Mouse (Mus musculus): ENCODE data around the gene Bsg. TPM values are rescaled to one million over a fixed set of nuclear protein-coding genes. Genes with fewer than 3 reads are reported as not detected.

The Bsg gene
- polyA plus RNA-seq, 1 experiment from 2014 or later = 1,200 TPM

DNA sequence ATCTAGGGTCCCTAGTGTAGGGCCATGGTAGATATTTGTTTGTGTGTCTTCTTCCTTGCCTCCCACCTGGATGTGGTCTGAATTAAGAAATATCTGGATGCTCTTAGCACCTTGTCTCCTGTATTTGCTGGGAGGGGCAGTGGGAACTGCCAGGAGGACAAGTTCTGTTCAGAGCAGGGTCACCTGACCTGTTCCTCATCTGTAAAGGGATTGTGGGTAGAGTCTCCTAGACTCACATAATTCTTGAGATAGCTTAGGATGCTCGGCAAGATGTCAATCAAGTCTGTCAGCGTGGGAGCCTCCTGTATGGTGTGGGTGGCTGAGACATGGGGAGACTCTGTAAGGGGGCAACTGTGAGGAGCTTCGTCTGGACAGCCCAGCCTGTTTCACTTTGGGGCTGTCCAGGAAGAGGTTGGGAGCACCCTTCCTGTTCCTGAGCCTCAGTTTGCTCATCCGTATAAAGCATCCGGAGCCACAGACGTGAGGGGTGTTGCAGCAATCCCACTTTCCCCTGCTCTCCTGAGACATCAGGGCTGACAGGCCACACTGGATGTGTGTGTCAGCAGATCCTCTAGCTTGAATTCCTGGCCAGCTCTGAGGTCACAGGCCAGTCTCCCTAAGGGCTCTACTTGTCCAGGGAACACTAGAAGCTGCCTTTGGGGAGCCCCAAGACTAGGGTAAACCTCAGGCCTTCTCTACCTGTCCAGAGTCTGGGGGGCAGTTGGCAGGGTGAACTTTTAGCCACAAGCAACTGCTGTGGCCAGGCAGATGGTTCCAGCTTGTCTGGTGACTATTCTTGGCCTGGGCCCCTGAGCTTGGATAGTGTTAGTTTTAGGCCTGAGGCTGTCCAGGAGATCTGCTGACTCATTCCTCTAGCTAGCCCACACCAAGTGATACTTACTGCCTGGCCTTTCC lies 20.3 kb upstream of the Bsg start:
- peak overlapping the region; percentile 18 to 88; a peak in 3 of 4 replicates for H3K27ac ChIP-seq (replicated peaks in 1 of 2; ENCODE audit: control insufficient read depth in 1 of 2, insufficient read depth in 1 of 2, low read depth in 2 of 2, low read length in 2 of 2)
- no peaks in the 10 kb centered on the region for H3K27me3 ChIP-seq (ENCODE audit: control insufficient read depth, insufficient read depth, low read length)
- H3K9me3 ChIP-seq (ENCODE audit: control insufficient read depth, low read length) = no peaks in the 10 kb centered on the region
- no peak for ATAC-seq (ENCODE audit: insufficient number of reproducible peaks, insufficient read depth, low FRiP score, low read depth)
- H3K9ac ChIP-seq (ENCODE audit: low read length) = peak overlapping the region; percentile 92
- H3K4me1 ChIP-seq (ENCODE audit: control insufficient read depth in 2 of 2, insufficient read depth in 2 of 2, low read length in 2 of 2) = peaks cover 27 to 39% of the 10 kb centered on the region in 2 experiments
- peak overlapping the region in 1 of 2 experiments; percentile 77; a peak in 2 of 4 replicates for H3K4me3 ChIP-seq (ENCODE audit: control insufficient read depth in 1 of 2, insufficient read depth in 1 of 2, low read depth in 1 of 2, low read length in 2 of 2)
- peaks cover 54% of the 10 kb centered on the region for H3K36me3 ChIP-seq (ENCODE audit: control insufficient read depth, insufficient read depth, low read length)
- peak overlapping the region; percentile 71 for H3K4me2 ChIP-seq (ENCODE audit: low read length)
- WGBS = 67% methylated on average over 6 of the region's 6 CpGs

DNA sequence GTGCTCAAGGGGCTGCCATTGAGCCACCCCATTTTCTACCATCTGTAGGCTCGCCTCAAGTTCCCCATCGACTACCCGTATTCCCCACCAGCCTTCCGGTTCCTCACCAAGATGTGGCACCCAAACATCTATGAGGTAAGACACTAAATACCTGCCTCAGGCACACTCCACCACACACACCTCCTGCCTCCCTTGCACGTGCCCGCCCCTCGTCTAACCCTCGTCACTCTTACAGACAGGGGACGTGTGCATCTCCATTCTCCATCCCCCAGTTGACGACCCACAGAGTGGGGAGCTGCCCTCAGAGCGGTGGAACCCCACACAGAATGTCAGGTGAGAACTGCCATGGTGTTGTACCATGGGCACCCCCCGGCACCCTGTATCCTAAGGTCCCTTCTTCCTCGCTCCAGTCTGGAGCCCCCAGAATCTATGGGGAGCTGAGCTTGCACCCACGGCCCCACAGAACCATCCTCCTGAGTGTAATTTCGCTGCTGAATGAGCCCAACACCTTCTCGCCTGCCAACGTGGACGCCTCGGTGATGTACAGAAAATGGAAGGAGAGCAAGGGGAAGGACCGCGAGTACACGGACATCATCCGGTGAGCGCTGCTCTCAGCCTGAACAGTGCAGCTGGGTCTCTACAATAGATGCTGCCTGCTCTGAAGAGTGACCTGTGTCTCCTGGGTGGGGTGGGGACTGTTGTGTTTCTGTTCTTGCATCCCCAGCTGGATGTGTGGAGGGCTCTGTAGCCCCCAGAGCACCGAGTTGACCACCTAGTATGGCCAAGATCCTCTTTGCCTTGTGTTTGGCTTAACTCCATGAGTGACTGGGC lies 19.3 kb upstream of the Bsg start:
- peak overlapping the region; percentile 18 to 88; a peak in 1 of 4 replicates for H3K27ac ChIP-seq (replicated peaks in 1 of 2; ENCODE audit: control insufficient read depth in 1 of 2, insufficient read depth in 1 of 2, low read depth in 2 of 2, low read length in 2 of 2)

DNA sequence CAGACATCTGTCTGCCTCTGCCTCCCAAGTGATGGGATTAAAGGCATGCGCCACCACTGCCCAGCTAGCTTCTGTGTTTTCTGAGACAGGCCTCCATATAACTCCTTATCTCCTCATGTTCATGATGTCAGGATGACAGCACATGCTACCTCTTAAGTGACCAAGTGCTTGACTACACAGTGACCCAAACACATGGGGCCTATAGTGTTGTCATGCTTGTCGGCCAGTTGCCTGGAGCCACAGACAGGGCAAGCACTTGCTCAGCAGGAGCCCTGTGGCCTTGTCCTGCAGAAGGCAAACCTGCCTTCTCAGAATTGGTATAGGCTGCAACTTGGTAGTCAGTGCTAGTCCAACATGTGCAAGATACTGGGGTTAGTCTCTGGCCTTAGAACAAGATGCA lies 18.1 kb upstream of the Bsg start:
- H3K36me3 ChIP-seq (ENCODE audit: control insufficient read depth, insufficient read depth, low read length) = peaks cover 63% of the 10 kb centered on the region
- WGBS = 58% methylated on average over 2 of the region's 2 CpGs
- no peak for ATAC-seq (ENCODE audit: insufficient number of reproducible peaks, insufficient read depth, low FRiP score, low read depth)
- H3K27ac ChIP-seq (replicated peaks in 1 of 2; ENCODE audit: control insufficient read depth in 1 of 2, insufficient read depth in 1 of 2, low read depth in 2 of 2, low read length in 2 of 2) = peak overlapping the region; percentile 83 to 86
- peak overlapping the region; percentile 38 for H3K9ac ChIP-seq (ENCODE audit: low read length)
- H3K4me2 ChIP-seq (ENCODE audit: low read length) = no peak overlapping the region
- no peak overlapping the region for H3K4me3 ChIP-seq (ENCODE audit: control insufficient read depth in 1 of 2, insufficient read depth in 1 of 2, low read depth in 1 of 2, low read length in 2 of 2)
- no peaks in the 10 kb centered on the region for H3K9me3 ChIP-seq (ENCODE audit: control insufficient read depth, low read length)
- H3K4me1 ChIP-seq (ENCODE audit: control insufficient read depth in 2 of 2, insufficient read depth in 2 of 2, low read length in 2 of 2) = peaks cover 24 to 34% of the 10 kb centered on the region in 2 experiments
- H3K27me3 ChIP-seq (ENCODE audit: control insufficient read depth, insufficient read depth, low read length) = no peaks in the 10 kb centered on the region

More for the DNA sequence above, 19.3 kb upstream of the Bsg start:
- Histone ChIP-seq H3K27me3 (ENCODE audit: control insufficient read depth, insufficient read depth, low read length) (no peaks in the 10 kb centered on the region), H3K4me1 (ENCODE audit: control insufficient read depth in 2 of 2, insufficient read depth in 2 of 2, low read length in 2 of 2) (peaks cover 27 to 39% of the 10 kb centered on the region in 2 experiments), H3K9ac (ENCODE audit: low read length) (peak overlapping the region; percentile 92), H3K9me3 (ENCODE audit: control insufficient read depth, low read length) (no peaks in the 10 kb centered on the region), H3K4me3 (ENCODE audit: control insufficient read depth in 1 of 2, insufficient read depth in 1 of 2, low read depth in 1 of 2, low read length in 2 of 2) (no peak overlapping the region), H3K36me3 (ENCODE audit: control insufficient read depth, insufficient read depth, low read length) (peaks cover 63% of the 10 kb centered on the region), H3K4me2 (ENCODE audit: low read length) (no peak overlapping the region)
- no peak for ATAC-seq (ENCODE audit: insufficient number of reproducible peaks, insufficient read depth, low FRiP score, low read depth)
- 92% methylated on average over 25 of the region's 25 CpGs for WGBS

DNA sequence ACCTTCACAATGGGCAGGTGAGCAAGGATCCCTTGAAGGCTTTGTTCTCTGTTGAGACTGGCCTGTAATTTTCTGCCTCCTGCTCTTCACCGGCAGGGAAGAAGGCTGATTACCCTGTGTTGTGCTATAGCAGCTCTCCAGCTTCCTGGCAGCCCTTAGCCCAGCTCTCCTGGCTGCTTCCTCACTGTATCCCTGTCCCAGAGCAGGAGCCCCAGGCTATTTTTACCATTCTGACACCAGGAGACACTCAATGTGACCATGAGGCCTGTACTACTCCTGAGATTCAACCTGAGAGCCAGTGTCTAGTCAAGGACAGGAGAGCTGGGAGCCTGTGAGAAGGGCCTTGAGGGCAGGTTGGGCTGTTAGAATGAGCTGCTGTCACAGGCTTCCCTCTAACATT lies 17.6 kb upstream of the Bsg start:
- Histone ChIP-seq H3K4me3 (ENCODE audit: control insufficient read depth in 1 of 2, insufficient read depth in 1 of 2, low read depth in 1 of 2, low read length in 2 of 2) (no peak overlapping the region), H3K4me2 (ENCODE audit: low read length) (no peak overlapping the region), H3K36me3 (ENCODE audit: control insufficient read depth, insufficient read depth, low read length) (peaks cover 63% of the 10 kb centered on the region), H3K27ac (replicated peaks in 1 of 2; ENCODE audit: control insufficient read depth in 1 of 2, insufficient read depth in 1 of 2, low read depth in 2 of 2, low read length in 2 of 2) (peak overlapping the region; percentile 85 to 86), H3K9ac (ENCODE audit: low read length) (peak overlapping the region; percentile 38), H3K27me3 (ENCODE audit: control insufficient read depth, insufficient read depth, low read length) (no peaks in the 10 kb centered on the region), H3K9me3 (ENCODE audit: control insufficient read depth, low read length) (no peaks in the 10 kb centered on the region), H3K4me1 (ENCODE audit: control insufficient read depth in 2 of 2, insufficient read depth in 2 of 2, low read length in 2 of 2) (peaks cover 22 to 32% of the 10 kb centered on the region in 2 experiments)
- WGBS = 50% methylated on average over 1 of the region's 1 CpGs
- no peak for ATAC-seq (ENCODE audit: insufficient number of reproducible peaks, insufficient read depth, low FRiP score, low read depth)

DNA sequence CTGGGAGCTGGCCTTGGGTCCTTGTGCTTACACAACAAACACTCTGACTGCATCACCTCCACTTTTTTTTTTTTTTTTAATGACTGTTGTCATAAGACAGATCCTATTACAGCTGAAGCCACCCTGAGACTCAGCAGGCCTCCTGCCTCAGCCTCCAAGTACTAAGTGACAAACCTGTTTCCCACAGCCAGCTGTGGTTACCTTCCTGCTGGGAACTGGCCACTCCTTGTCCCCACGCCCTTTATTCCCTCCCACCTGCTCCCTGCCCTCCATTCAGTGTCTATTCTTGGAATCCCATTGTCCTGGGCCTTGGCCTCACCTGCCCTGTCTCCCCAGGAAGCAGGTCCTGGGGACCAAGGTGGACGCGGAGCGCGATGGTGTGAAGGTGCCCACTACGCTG lies 16.8 kb upstream of the Bsg start:
- Histone ChIP-seq H3K9ac (ENCODE audit: low read length) (peak overlapping the region; percentile 38; the same call in 1 of the 2 replicates), H3K9me3 (ENCODE audit: control insufficient read depth, low read length) (0 out of 2 replicates have a peak, but pooled peaks cover 5% of the 10 kb centered on the region), H3K27me3 (ENCODE audit: control insufficient read depth, insufficient read depth, low read length) (no peaks in the 10 kb centered on the region), H3K4me1 (ENCODE audit: control insufficient read depth in 2 of 2, insufficient read depth in 2 of 2, low read length in 2 of 2) (peaks cover 22 to 32% of the 10 kb centered on the region in 2 experiments), H3K36me3 (ENCODE audit: control insufficient read depth, insufficient read depth, low read length) (peaks cover 63% of the 10 kb centered on the region), H3K4me2 (ENCODE audit: low read length) (no peak overlapping the region), H3K4me3 (ENCODE audit: control insufficient read depth in 1 of 2, insufficient read depth in 1 of 2, low read depth in 1 of 2, low read length in 2 of 2) (no peak overlapping the region), H3K27ac (replicated peaks in 1 of 2; ENCODE audit: control insufficient read depth in 1 of 2, insufficient read depth in 1 of 2, low read depth in 2 of 2, low read length in 2 of 2) (peak overlapping the region in 1 of 2 experiments; percentile 86; a peak in 2 of 4 replicates)
- ATAC-seq (ENCODE audit: insufficient number of reproducible peaks, insufficient read depth, low FRiP score, low read depth) = no peak
- 92% methylated on average over 6 of the region's 6 CpGs for WGBS

DNA sequence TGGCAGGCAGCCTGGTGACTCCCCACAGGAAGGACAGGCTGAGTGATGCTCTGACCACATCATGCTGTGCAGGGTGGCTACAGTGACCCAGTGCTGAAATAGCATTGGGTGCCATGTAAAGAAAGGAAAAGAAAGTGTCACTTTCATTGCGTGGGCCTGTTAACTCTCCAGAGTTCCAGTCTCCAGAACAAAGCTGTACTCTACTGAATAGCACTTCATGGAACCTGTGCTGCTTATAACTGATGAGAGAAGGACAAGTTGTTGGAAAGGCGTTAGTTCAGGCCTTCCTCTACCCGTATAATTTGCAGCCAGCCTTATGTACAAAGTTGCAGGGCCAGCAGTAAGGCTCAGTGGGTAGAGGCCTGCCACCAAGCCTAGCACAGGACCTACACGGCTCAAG lies 15.6 kb upstream of the Bsg start, which contains the start of gene Gzmm:
Gene Gzmm (plus strand): TSS at position 301 of the 400 bp plus-strand sequence.
- Histone ChIP-seq H3K27me3 (ENCODE audit: control insufficient read depth, insufficient read depth, low read length) (no peaks in the 10 kb centered on the region), H3K4me2 (ENCODE audit: low read length) (no peak within 1 kb of the TSS), H3K4me1 (ENCODE audit: control insufficient read depth in 2 of 2, insufficient read depth in 2 of 2, low read length in 2 of 2) (peaks cover 17 to 25% of the 10 kb centered on the region in 2 experiments), H3K36me3 (ENCODE audit: control insufficient read depth, insufficient read depth, low read length) (peaks cover 61% of the 10 kb centered on the region), H3K4me3 (ENCODE audit: control insufficient read depth in 1 of 2, insufficient read depth in 1 of 2, low read depth in 1 of 2, low read length in 2 of 2) (no peak within 1 kb of the TSS), H3K9me3 (ENCODE audit: control insufficient read depth, low read length) (0 out of 2 replicates have a peak, but pooled peaks cover 5% of the 10 kb centered on the region), H3K27ac (replicated peaks in 1 of 2; ENCODE audit: control insufficient read depth in 1 of 2, insufficient read depth in 1 of 2, low read depth in 2 of 2, low read length in 2 of 2) (no peak within 1 kb of the TSS), H3K9ac (ENCODE audit: low read length) (no peak within 1 kb of the TSS)
- 84% methylated on average over 4 of the region's 4 CpGs for WGBS
- ATAC-seq (ENCODE audit: insufficient number of reproducible peaks, insufficient read depth, low FRiP score, low read depth) = no peak

DNA sequence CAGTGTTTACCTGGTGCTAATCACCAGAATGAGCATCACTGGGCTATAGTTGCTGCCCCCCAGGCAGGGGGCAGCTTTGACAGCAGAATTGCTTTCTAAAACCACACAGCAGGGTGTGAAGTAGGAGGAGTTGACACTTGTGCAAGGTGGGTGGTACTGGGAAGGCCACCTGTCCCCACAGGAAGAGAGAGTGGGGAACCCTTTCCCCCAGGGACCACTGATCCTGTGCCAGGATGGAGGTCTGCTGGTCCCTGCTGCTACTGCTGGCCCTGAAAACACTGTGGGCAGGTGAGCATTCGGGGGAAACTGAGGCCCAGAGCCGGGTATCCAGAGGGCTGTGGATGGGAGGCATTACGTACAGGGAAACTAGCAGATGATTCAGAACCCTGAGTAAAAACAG lies 15.1 kb upstream of the Bsg start:
- 81% methylated on average over 3 of the region's 3 CpGs for WGBS
- Histone ChIP-seq H3K4me2 (ENCODE audit: low read length) (no peak overlapping the region), H3K9me3 (ENCODE audit: control insufficient read depth, low read length) (0 out of 2 replicates have a peak, but pooled peaks cover 5% of the 10 kb centered on the region), H3K27me3 (ENCODE audit: control insufficient read depth, insufficient read depth, low read length) (no peaks in the 10 kb centered on the region), H3K4me3 (ENCODE audit: control insufficient read depth in 1 of 2, insufficient read depth in 1 of 2, low read depth in 1 of 2, low read length in 2 of 2) (no peak overlapping the region), H3K4me1 (ENCODE audit: control insufficient read depth in 2 of 2, insufficient read depth in 2 of 2, low read length in 2 of 2) (peaks cover 13 to 21% of the 10 kb centered on the region in 2 experiments), H3K27ac (replicated peaks in 1 of 2; ENCODE audit: control insufficient read depth in 1 of 2, insufficient read depth in 1 of 2, low read depth in 2 of 2, low read length in 2 of 2) (no peak overlapping the region), H3K36me3 (ENCODE audit: control insufficient read depth, insufficient read depth, low read length) (peaks cover 57% of the 10 kb centered on the region), H3K9ac (ENCODE audit: low read length) (no peak overlapping the region)
- no peak for ATAC-seq (ENCODE audit: insufficient number of reproducible peaks, insufficient read depth, low FRiP score, low read depth)
